Mouse (Mus musculus) cortical plate, adult 2 months (tissue): Measurements from ENCODE around the gene Cldn2.

ENCODE experiments used
- CTCF ChIP-seq: fragments of 200-500 bp; IDR thresholded peaks from 2 replicates; pipeline ENCODE4 v1.5.1; 2011; ENCODE audit warnings: mild to moderate bottlenecking, control low read depth, low read length; ENCODE audit not compliant: insufficient read depth; ENCODE audit errors: extremely low read depth
- POLR2A ChIP-seq: fragments of 200-500 bp; IDR thresholded peaks from 2 replicates; pipeline ENCODE4 v1.6.1; 2011; ENCODE audit warnings: mild to moderate bottlenecking, low read length, control low read depth; ENCODE audit not compliant: insufficient read depth; ENCODE audit errors: extremely low read depth

- TF ChIP-seq POLR2A (no peak), CTCF (no peak)
Observed at GRCm38 (mm10) chrX:139805918-139806317, 5.3 kb downstream of the Cldn2 start.
